Mouse (Mus musculus): Measurements from ENCODE around the gene Timp2. TPM values are rescaled to one million over a fixed set of nuclear protein-coding genes. Genes with fewer than 3 reads are reported as not detected.
A peak's percentile ranks its signal among the peaks of the same experiment; 100 is the strongest.

Gene Timp2
- polyA plus RNA-seq, 1 experiment from 2014 or later = 46.9 TPM

DNA sequence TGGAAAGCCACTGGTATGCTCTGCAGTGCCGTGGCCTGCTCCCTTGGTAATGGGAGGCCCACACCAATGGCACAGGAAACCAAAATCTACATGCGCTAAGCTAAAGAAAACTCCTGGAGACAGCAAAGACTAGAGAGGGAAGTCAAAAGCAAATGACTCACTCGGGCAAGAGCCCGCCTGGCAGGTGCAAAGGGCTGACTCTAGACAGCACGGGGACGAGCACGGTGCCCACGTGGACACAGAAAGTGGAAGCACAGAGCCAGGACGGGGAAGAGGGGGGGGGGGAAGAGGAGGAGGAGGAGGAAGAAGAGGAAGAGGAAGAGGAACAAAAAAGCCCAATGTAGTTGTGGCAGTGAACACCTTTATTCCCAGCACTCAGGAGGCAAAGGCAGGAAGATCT, 80.4 kb downstream of the Timp2 start:
- H3K9me3 ChIP-seq = no peaks in the 10 kb centered on the region
- DNase-seq (ENCODE audit: low spot score) = no peak
- no peaks in the 10 kb centered on the region for H3K4me1 ChIP-seq
- H3K4me3 ChIP-seq = no peak overlapping the region
- H3K36me3 ChIP-seq (replicated peaks) = peaks cover 99% of the 10 kb centered on the region
- H3K27ac ChIP-seq (replicated peaks) = no peak overlapping the region
- H3K27me3 ChIP-seq (replicated peaks; ENCODE audit: low read depth, poor library complexity, severe bottlenecking) = no peaks in the 10 kb centered on the region
- 91% methylated on average over 9 of the region's 9 CpGs for WGBS

DNA sequence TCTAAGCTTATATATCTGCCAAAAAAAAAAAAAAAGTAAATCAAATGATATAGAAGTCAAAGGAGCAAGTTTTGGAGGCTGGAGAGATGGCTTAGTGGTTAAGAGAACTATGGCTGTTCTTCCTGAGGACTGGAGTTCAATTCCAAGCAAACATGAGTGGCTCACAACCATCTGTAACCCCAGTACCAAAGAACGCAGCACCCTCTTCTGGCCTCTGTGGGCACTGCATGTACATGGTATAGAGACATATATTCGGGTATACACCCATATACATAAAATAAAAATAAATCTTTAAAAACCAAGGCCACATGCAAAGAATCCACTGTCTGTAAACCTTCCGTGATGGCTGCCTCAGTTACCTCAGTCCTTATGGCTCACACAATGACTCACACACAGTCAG, 85.7 kb downstream of the Timp2 start:
- 95% methylated on average over 3 of the region's 3 CpGs for WGBS
- peaks cover 99% of the 10 kb centered on the region for H3K36me3 ChIP-seq (replicated peaks)
- no peaks in the 10 kb centered on the region for H3K9me3 ChIP-seq
- no peaks in the 10 kb centered on the region for H3K27me3 ChIP-seq (replicated peaks; ENCODE audit: low read depth, poor library complexity, severe bottlenecking)
- no peak for DNase-seq (ENCODE audit: low spot score)
- H3K4me1 ChIP-seq = no peaks in the 10 kb centered on the region
- H3K4me3 ChIP-seq = no peak overlapping the region
- H3K27ac ChIP-seq (replicated peaks) = no peak overlapping the region

DNA sequence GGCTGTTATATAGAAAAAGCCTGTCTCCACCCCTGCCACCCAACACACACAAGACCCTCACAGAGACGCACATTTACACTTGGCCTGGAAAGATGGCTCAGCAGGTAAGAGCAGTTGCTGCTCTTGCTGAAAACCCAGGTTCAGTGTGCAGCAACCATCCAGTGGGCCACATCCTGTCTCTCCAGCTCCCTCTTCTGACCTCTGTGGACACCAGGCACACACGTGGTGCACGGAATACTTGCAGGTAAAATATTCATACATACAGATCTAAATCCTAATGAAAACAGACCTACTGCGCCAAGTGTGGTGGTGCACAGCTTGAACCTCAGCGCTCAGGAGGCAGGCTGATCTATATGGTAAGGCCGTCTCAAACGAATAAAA, 88.9 kb downstream of the Timp2 start:
- H3K27me3 ChIP-seq (replicated peaks; ENCODE audit: low read depth, poor library complexity, severe bottlenecking) = no peaks in the 10 kb centered on the region
- no peaks in the 10 kb centered on the region for H3K9me3 ChIP-seq
- H3K27ac ChIP-seq (replicated peaks) = no peak overlapping the region
- no peak for DNase-seq (ENCODE audit: low spot score)
- H3K36me3 ChIP-seq (replicated peaks) = peaks cover 99% of the 10 kb centered on the region
- 92% methylated on average over 7 of the region's 7 CpGs for WGBS
- H3K4me1 ChIP-seq = no peaks in the 10 kb centered on the region
- H3K4me3 ChIP-seq = no peak overlapping the region

DNA sequence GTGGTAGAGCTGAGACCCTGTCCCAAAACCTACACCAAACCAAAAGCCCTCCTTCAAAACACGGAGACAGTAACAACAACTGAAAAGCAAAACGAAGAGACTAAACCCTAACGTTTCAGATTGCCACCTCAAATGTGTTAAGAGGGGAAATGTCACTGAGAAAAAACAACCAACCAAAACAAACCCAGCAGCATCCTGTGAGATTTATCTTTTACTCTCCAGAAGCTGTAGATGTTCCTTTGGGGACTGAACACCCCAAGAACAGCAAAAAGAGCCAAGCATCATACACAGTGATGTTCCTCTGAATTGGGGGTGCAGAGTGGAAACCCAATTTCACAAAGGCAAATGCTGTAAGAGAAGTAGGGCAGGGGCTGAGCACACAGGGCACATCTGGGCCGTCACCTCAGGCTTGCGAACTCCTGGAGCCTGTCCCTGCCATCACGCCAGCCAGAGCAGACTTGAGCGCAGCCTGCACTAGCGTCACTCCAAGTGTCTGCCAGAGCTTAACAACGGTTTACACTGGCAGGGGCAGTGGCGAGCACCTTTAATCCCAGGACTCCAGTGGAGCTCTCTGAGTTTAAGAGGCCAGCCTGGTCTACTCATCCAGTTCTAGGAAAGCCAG, 89.4 kb downstream of the Timp2 start:
- H3K4me1 ChIP-seq = no peaks in the 10 kb centered on the region
- H3K27me3 ChIP-seq (replicated peaks; ENCODE audit: low read depth, poor library complexity, severe bottlenecking) = no peaks in the 10 kb centered on the region
- H3K4me3 ChIP-seq = no peak overlapping the region
- no peaks in the 10 kb centered on the region for H3K9me3 ChIP-seq
- H3K27ac ChIP-seq (replicated peaks) = no peak overlapping the region
- WGBS = 92% methylated on average over 10 of the region's 10 CpGs
- H3K36me3 ChIP-seq (replicated peaks) = peaks cover 99% of the 10 kb centered on the region
- no peak for DNase-seq (ENCODE audit: low spot score)

DNA sequence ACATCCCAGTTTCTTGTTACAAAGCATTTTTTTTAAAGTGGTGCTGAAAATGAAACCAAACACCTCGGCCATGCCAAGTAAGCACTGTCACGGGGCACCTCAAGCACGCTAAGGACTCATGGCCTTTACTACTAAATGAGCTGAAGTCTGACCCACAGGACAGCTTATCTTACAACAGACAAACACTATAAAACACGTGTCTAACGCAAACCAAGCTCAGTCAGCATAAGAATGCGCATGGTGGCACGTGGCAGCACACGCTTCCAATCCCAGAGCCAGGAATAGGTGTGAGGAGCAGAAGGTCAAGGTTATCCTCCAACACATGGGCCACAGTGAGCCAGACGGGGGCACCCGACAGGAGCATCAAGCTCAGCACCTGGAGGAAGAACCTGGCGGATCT, 89.9 kb downstream of the Timp2 start:
- Histone ChIP-seq H3K4me1 (no peaks in the 10 kb centered on the region), H3K9me3 (no peaks in the 10 kb centered on the region), H3K4me3 (no peak overlapping the region), H3K27me3 (replicated peaks; ENCODE audit: low read depth, poor library complexity, severe bottlenecking) (no peaks in the 10 kb centered on the region), H3K36me3 (replicated peaks) (peaks cover 99% of the 10 kb centered on the region), H3K27ac (replicated peaks) (no peak overlapping the region)
- WGBS = 90% methylated on average over 11 of the region's 11 CpGs
- DNase-seq (ENCODE audit: low spot score) = no peak

DNA sequence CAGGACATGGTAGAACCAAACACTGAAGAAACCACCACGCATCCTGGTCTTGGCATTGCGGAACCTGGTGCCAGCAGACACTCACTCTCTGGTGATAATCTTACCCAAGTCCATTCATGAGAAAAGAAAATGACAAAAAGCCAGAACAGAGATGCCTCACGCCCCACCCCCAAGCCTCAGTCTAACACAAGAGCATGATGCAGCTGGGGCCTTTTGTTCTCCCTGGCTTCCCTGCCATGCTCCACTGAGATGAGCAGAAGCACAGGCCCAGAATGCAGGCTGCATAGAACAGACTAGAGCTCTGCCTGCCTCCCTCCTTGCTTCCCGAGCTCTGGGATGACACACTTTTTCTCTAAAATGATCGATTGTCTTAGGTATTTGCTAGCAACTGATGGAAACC, 92.4 kb downstream of the Timp2 start:
- Histone ChIP-seq H3K27me3 (replicated peaks; ENCODE audit: low read depth, poor library complexity, severe bottlenecking) (no peaks in the 10 kb centered on the region), H3K36me3 (replicated peaks) (peaks cover 100% of the 10 kb centered on the region), H3K4me3 (no peak overlapping the region), H3K4me1 (no peaks in the 10 kb centered on the region), H3K9me3 (no peaks in the 10 kb centered on the region), H3K27ac (replicated peaks) (no peak overlapping the region)
- DNase-seq (ENCODE audit: low spot score) = no peak
- 93% methylated on average over 5 of the region's 5 CpGs for WGBS

DNA sequence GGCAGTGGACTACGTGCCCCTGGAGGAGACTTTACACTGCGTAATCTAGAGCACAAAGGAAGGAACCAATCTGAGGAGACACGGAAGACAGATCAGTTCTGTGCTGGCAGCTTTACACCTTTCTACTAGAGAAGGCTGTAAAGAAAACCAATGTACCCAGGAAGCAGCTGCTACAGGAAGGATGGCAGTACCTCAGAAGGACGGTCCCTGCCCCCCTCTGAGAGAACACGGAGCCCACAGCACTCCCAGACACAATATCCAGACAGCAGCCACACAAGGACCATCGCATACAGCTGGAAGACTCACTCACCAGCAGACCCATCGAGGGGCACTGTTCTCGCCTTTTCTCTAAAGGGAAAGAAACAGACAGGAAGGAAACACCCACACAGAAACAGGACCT, 95.5 kb downstream of the Timp2 start:
- DNase-seq (ENCODE audit: low spot score) = no peak
- no peak overlapping the region for H3K4me3 ChIP-seq
- no peaks in the 10 kb centered on the region for H3K27me3 ChIP-seq (replicated peaks; ENCODE audit: low read depth, poor library complexity, severe bottlenecking)
- WGBS = 95% methylated on average over 8 of the region's 8 CpGs
- H3K9me3 ChIP-seq = no peaks in the 10 kb centered on the region
- H3K27ac ChIP-seq (replicated peaks) = no peak overlapping the region
- H3K4me1 ChIP-seq = no peaks in the 10 kb centered on the region; the same call in 1 of the 2 replicates
- H3K36me3 ChIP-seq (replicated peaks) = peaks cover 92% of the 10 kb centered on the region

DNA sequence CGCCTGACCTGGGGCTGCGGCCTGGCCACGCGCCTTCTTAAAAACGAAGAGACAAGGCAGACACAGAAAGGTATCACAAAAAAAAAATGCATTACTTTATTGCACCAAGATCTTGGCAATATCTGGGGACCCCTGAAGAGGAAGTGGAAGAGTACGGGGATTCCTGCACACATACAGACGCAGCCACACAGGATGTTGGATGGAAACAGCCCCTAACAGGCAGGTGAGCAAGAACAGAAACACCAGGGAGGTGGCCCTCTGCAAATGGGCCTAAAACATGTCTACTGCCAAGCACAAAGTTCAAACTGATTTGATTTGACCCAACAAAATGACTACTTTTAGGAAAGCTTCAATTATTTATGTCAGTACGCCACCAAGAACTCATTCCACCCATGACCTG, 96.0 kb downstream of the Timp2 start:
- H3K9me3 ChIP-seq = no peaks in the 10 kb centered on the region
- peaks cover 3% of the 10 kb centered on the region for H3K4me1 ChIP-seq
- H3K4me3 ChIP-seq = no peak overlapping the region
- 96% methylated on average over 8 of the region's 8 CpGs for WGBS
- no peaks in the 10 kb centered on the region for H3K27me3 ChIP-seq (replicated peaks; ENCODE audit: low read depth, poor library complexity, severe bottlenecking)
- DNase-seq (ENCODE audit: low spot score) = no peak
- peaks cover 87% of the 10 kb centered on the region for H3K36me3 ChIP-seq (replicated peaks)
- H3K27ac ChIP-seq (replicated peaks) = no peak overlapping the region

DNA sequence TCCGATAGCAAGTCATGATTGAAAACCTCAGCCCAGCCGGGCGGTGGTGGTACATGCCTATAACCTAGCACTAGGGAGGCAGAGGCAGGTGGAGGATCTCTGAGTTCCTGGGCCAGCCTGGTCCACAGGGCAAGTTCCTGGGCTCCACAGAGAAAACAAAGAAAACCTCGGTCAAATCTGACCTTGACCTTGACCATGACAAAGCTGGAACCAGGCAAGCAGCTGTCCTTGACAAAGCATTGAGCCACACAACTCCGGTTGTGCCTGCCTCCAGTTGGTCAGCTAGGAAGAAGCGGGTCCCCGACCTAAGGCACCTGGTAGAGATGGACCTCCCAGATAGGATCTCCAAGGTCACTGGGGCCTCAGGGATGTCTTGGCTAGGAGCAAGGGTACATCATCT, 99.2 kb downstream of the Timp2 start:
- H3K36me3 ChIP-seq (replicated peaks) = peaks cover 55% of the 10 kb centered on the region
- peaks cover 17% of the 10 kb centered on the region for H3K4me1 ChIP-seq
- DNase-seq (ENCODE audit: low spot score) = no peak
- no peak overlapping the region for H3K4me3 ChIP-seq
- H3K9me3 ChIP-seq = no peaks in the 10 kb centered on the region
- no peaks in the 10 kb centered on the region for H3K27me3 ChIP-seq (replicated peaks; ENCODE audit: low read depth, poor library complexity, severe bottlenecking)
- WGBS = 91% methylated on average over 7 of the region's 7 CpGs
- H3K27ac ChIP-seq (replicated peaks) = 0 out of 2 replicates have a peak overlapping the region, but pooled peaks have one; percentile 32

DNA sequence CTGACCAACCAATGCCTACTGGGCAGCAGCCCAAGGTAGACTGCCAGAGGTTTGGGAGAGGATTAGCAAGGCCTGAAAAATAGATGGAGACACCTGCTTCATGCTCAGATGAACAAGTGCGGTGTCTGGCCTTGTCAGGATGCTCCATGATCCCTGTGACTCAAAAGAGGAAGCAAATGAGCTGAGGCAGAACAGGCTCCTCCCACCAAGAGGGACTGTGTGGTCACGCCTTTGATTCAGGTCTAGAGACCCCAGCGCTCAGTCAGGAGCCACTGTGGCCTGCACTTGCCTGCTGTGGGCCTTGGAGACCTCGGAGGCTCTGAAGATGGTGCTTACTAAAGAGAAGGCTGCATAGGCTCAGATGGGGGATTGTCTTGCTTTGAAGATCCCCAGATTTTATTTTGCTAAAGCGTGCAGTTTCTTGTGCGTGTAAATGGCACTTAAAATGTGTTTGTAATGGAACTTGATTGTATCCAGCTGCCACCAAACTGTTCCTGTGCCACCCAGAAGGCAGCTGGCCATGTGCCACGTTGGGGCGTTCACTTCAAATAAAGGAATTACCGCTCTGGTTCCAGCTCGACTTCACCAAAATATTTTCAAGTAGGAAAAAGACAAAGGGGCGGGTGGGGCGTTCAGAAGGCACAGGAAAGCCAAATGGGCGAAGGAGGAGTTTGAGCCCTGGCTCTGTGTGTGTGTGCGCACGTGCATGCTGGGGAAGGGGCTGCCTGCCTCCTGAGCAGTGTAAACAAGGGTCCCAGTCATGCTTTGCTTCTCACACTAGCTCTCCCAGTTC, 101.2 kb downstream of the Timp2 start:
- no peaks in the 10 kb centered on the region for H3K9me3 ChIP-seq
- no peak overlapping the region; the same call in 1 of the 2 replicates for H3K27ac ChIP-seq (replicated peaks)
- no peak overlapping the region for H3K4me3 ChIP-seq
- H3K4me1 ChIP-seq = peaks cover 21% of the 10 kb centered on the region
- WGBS = 62% methylated on average over 15 of the region's 15 CpGs
- DNase-seq (ENCODE audit: low spot score) = no peak
- H3K36me3 ChIP-seq (replicated peaks) = peaks cover 35% of the 10 kb centered on the region
- H3K27me3 ChIP-seq (replicated peaks; ENCODE audit: low read depth, poor library complexity, severe bottlenecking) = no peaks in the 10 kb centered on the region

DNA sequence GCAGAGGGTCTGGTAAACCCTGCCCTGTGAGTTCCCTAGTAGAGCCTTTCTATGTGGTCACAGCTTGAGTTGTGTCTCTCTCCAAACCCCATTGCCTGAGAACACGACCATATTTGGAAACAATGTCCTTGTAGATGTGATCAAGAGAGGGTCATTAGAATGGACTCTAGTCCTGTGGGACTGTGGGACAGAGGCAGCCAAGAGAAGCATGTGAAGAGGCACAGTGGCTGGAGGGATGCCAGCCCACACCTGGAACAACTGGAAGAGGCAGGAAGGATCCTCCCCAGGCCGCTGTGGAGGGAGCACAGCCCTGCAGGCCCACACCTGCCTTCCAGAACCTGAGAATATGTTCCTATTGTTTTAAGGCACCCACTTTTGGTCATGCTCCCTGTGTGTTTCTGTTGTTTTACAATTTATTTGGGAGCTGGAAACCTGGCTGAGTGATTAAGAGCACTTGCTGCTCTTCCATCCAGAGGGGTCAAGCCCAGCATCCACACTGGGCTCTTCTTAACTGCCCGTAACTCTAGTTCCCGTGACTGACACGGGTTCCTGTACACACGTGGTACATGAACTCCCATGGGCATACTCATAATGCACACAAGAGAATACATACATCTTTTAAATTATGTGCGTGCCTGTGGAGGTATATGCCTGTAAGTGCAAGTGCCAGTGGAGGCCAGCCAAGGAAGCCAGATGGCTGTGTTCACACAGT, 101.9 kb downstream of the Timp2 start:
- H3K4me1 ChIP-seq = peaks cover 26% of the 10 kb centered on the region
- no peaks in the 10 kb centered on the region for H3K9me3 ChIP-seq
- WGBS = 90% methylated on average over 7 of the region's 7 CpGs
- H3K36me3 ChIP-seq (replicated peaks) = peaks cover 27% of the 10 kb centered on the region
- no peak overlapping the region for H3K27ac ChIP-seq (replicated peaks)
- H3K27me3 ChIP-seq (replicated peaks; ENCODE audit: low read depth, poor library complexity, severe bottlenecking) = no peaks in the 10 kb centered on the region
- no peak for DNase-seq (ENCODE audit: low spot score)
- no peak overlapping the region for H3K4me3 ChIP-seq

Data from embryonic facial prominence, embryonic 10.5 days (tissue).